Mouse (Mus musculus) embryonic facial prominence, embryonic 10.5 days (tissue): ENCODE data around the gene Zzz3. TPM values are rescaled to one million over a fixed set of nuclear protein-coding genes. Genes with fewer than 3 reads are reported as not detected.

Experiments used
- DNase-seq: peaks from one replicate; pipeline ENCODE4 v3.0.0-alpha.2; 2017; ENCODE audit warnings: low spot score
- H3K27ac ChIP-seq: fragments of 300-500 bp; sonication (generic); replicated peaks from 2 replicates; pipeline ENCODE4 v1.5.1; 2016; ENCODE audit warnings: mild to moderate bottlenecking
- H3K27me3 ChIP-seq: fragments of 300-500 bp; sonication (generic); replicated peaks from 2 replicates; pipeline ENCODE4 v1.6.1; 2016; ENCODE audit warnings: low read depth, mild to moderate bottlenecking; ENCODE audit not compliant: poor library complexity, severe bottlenecking
- H3K36me3 ChIP-seq: fragments of 300-500 bp; sonication (generic); replicated peaks from 2 replicates; pipeline ENCODE4 v1.6.1; 2016; ENCODE audit warnings: mild to moderate bottlenecking, moderate library complexity
- H3K4me1 ChIP-seq: fragments of 300-500 bp; sonication (generic); 2 replicates; pipeline ENCODE4 v1.6.1; 2016
- H3K4me3 ChIP-seq: fragments of 300-500 bp; sonication (generic); 2 replicates; pipeline ENCODE4 v1.5.1; 2016; ENCODE audit warnings: mild to moderate bottlenecking, moderate library complexity
- H3K9me3 ChIP-seq: fragments of 300-500 bp; sonication (generic); 2 replicates; pipeline ENCODE4 v1.6.1; 2016; ENCODE audit warnings: mild to moderate bottlenecking
- WGBS: fragments of 180-500 bp; shearing (Covaris S2); methylation state at CpG from one replicate; pipeline ENCODE4 v1.1.7; 2016; 5-methylcytosine and 5-hydroxymethylcytosine counted together
- polyA plus RNA-seq: library from polyadenylated mRNA; unstranded; fragments of >200 nt; fragmentation: Nextera tagmentation; extraction: Ambion mirVana; gene quantifications from 2 replicates; pipeline ENCODE4 v1.2.1, GENCODE M21; 2016

Zzz3 gene
- polyA plus RNA-seq, 1 experiment from 2014 or later: 57.2 TPM

DNA sequence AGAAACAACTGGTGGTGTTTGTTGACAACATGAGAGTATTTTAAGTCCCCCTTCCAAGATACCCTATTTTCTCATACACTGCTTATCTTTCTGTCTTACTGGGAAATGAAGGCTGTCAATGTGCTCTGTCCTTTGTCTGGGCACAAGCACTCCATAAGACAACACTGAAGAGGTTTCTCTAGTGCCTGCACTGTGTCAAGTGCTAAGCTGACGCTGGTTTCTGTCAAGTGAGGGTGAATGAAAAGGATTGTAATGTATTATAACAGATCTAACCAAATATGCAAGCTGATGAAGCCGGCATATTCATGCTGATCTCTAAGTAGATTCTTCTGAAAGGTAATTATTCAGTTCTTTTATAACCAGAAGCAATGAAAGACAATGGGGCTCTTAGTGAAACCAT, 98.5 kb downstream of the Zzz3 start:
- H3K4me3 ChIP-seq: no peak overlapping the region
- H3K27ac ChIP-seq: no peak overlapping the region
- DNase-seq: no peak
- H3K9me3 ChIP-seq: no peaks in the 10 kb centered on the region
- no peaks in the 10 kb centered on the region for H3K36me3 ChIP-seq
- H3K4me1 ChIP-seq: peaks cover 28% of the 10 kb centered on the region
- WGBS: 79% methylated on average over 2 of the region's 2 CpGs
- 0 out of 2 replicates have a peak, but pooled peaks cover 3% of the 10 kb centered on the region for H3K27me3 ChIP-seq

DNA sequence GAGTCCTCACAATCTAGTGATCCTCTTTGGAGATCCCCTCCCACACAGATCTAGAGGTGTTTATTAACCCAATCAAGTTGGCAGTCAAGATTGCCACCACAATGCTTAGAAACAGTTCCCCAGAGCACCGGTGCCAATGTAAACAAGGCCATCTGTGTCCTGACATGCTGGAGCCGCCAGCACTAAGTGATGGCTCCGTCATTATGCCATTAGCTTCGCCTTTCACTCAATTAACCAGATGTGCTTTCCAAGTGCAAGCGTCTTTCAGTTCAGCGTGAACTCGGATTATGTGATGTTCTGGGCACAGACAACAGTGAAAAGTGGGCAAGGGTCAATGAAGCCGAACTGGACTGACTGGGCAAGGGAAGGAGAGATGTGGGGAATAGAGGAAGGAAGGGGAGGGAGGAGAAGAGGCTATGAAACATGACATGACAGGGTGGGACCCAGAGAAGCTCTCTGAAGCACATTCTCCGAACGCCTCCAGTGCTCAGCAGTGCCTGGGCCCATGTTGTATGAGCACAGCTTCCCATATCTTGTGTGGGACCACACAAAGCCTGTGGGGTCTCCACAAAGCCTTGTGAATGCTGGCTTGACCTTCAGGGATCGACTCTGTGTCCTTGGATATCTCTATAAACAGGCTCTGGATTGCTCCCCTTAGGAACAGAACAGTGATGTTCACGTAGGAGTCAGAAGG, 99.5 kb downstream of the Zzz3 start:
- WGBS: 67% methylated on average over 12 of the region's 12 CpGs
- Histone ChIP-seq H3K27ac (peak overlapping the region; percentile 30; the same call in 1 of the 2 replicates), H3K27me3 (0 out of 2 replicates have a peak, but pooled peaks cover 3% of the 10 kb centered on the region)

DNA sequence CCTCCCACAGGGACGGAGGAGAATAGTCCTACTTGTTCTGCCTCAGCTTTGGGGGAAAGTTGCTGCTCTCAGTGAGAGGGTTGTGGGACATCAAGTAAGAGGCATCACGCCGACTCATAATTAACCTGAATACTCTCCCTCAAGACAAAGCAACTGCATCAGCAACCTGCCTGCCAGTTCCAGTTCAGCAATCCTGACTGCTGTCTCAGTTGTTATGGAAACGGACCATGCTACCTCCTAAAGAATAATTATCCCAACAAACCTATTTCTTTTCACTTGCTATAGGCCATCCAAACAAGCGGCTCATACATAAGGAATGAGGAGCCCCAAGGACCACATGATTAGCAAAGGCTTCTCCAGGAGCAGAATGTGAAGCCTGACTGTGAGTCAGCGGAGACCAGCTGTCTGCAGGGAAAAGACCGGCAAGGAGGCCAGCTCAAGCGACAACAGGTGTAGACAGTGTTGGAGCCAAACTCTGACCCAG, 100.2 kb downstream of the Zzz3 start:
- no peaks in the 10 kb centered on the region for H3K36me3 ChIP-seq
- no peak overlapping the region for H3K4me3 ChIP-seq
- H3K27me3 ChIP-seq: 0 out of 2 replicates have a peak, but pooled peaks cover 3% of the 10 kb centered on the region
- H3K27ac ChIP-seq: peak overlapping the region; percentile 30; the same call in 1 of the 2 replicates
- H3K4me1 ChIP-seq: peaks cover 30% of the 10 kb centered on the region
- 77% methylated on average over 8 of the region's 8 CpGs for WGBS
- no peak for DNase-seq
- no peaks in the 10 kb centered on the region for H3K9me3 ChIP-seq

More for the DNA sequence above, 99.5 kb downstream of the Zzz3 start:
- Histone ChIP-seq H3K4me1 (peaks cover 28% of the 10 kb centered on the region), H3K4me3 (no peak overlapping the region), H3K9me3 (no peaks in the 10 kb centered on the region), H3K36me3 (no peaks in the 10 kb centered on the region)
- no peak for DNase-seq

DNA sequence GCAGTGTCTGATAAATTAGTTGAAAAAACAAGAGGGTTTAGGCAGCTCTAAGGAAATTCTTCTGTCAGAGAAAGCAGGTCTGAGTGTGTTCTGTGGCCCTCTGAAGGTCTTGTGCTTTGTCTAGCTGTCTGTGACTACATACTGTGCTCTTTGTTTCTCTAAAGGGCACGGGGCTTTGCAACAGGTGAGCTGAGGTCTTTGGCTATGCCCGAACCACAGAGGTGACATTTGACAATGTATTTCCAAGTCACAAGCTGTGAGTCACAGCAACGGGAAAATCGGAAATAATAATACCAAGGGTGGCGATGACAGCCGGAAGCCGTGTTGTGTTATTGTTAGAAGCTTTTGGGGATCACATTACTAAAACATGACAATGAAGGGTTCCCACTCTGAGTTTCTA, 101.8 kb downstream of the Zzz3 start:
- 59% methylated on average over 7 of the region's 7 CpGs for WGBS
- Histone ChIP-seq H3K36me3 (no peaks in the 10 kb centered on the region), H3K9me3 (no peaks in the 10 kb centered on the region), H3K27me3 (0 out of 2 replicates have a peak, but pooled peaks cover 3% of the 10 kb centered on the region), H3K4me3 (no peak overlapping the region), H3K4me1 (peaks cover 36% of the 10 kb centered on the region), H3K27ac (no peak overlapping the region)
- no peak for DNase-seq

DNA sequence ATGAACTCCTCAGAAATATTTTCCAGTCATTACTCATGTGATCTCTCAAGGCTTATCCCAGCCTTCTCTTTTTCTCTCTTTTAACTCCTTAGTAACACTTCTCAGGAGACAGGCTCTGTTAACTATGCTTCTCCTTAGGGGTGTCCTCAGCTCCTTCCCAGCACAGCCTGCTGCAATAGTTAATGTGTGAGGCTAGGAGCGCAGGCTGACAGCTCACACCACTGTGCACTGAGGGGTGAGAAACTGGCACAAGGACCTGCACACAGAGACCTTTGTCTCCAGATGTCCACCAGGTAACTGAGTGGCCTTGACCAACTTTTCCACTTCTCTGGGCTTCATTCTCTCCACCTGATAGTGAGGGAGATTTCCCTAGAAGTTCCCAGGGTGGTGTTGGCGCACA, 102.6 kb downstream of the Zzz3 start:
- DNase-seq: no peak
- Histone ChIP-seq H3K27me3 (no peaks in the 10 kb centered on the region), H3K27ac (no peak overlapping the region), H3K4me1 (peaks cover 36% of the 10 kb centered on the region), H3K36me3 (no peaks in the 10 kb centered on the region), H3K9me3 (no peaks in the 10 kb centered on the region), H3K4me3 (no peak overlapping the region)
- WGBS: 86% methylated on average over 2 of the region's 2 CpGs

DNA sequence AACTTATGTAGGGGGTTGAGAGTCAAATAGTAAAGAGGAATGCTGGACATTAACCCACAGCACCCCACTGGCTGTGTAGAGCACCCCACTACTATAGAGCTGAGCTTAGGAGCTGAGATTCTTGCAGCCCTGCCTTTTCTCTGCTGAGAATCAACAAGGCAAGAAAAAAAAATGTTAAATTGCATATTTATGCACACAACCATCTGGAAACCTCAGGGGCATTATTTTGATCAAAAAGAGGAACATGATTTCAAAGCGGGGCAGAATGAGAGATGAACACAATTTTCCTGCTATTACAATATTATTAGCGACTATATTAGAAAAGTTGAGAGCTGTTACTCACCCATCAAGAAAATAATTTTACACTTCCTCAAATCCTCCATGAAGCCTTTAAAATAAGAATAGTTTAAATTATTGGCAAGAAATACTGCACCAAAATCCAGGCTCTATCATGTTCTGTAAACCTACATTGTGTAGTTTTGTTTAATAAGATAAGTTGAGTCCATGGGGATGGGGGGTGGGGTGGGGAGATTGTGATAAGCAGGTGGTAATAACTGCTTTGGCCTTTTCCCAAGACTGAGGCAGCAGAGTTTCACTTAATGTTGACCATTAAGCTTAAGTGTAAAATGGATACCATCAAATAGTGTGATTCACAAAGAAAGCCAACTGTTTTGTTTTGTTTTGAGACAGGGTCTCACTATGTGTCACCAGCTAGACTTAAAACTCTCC, 103.9 kb downstream of the Zzz3 start:
- Histone ChIP-seq H3K36me3 (no peaks in the 10 kb centered on the region), H3K27ac (no peak overlapping the region), H3K4me1 (peaks cover 36% of the 10 kb centered on the region), H3K9me3 (no peaks in the 10 kb centered on the region), H3K27me3 (no peaks in the 10 kb centered on the region), H3K4me3 (no peak overlapping the region)
- 86% methylated on average over 2 of the region's 2 CpGs for WGBS
- no peak for DNase-seq

DNA sequence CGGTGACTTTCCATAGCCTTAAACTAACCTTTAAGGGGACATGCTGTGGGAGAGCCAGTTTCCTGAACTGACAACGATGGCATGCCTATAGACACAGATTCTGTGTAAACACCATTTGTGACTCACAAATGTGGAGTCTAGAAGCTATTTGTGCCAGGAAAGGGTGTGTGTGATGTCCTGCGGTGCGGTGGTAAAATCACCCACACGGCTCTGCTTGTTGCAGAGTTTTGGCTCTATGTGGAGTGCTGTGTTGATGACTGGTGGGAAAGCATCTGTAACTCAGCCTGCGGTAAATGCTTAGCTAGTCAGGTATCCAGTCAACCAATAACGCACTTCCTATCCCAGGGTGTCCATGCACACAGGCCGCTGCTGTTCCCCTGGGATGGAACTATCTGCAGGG, 112.6 kb downstream of the Zzz3 start:
- WGBS: 84% methylated on average over 8 of the region's 8 CpGs
- H3K27me3 ChIP-seq: no peaks in the 10 kb centered on the region
- no peak for DNase-seq
- H3K9me3 ChIP-seq: no peaks in the 10 kb centered on the region; the same call in 1 of the 2 replicates
- H3K4me1 ChIP-seq: 0 out of 2 replicates have a peak, but pooled peaks cover 3% of the 10 kb centered on the region
- H3K36me3 ChIP-seq: no peaks in the 10 kb centered on the region
- no peak overlapping the region for H3K4me3 ChIP-seq
- no peak overlapping the region for H3K27ac ChIP-seq

DNA sequence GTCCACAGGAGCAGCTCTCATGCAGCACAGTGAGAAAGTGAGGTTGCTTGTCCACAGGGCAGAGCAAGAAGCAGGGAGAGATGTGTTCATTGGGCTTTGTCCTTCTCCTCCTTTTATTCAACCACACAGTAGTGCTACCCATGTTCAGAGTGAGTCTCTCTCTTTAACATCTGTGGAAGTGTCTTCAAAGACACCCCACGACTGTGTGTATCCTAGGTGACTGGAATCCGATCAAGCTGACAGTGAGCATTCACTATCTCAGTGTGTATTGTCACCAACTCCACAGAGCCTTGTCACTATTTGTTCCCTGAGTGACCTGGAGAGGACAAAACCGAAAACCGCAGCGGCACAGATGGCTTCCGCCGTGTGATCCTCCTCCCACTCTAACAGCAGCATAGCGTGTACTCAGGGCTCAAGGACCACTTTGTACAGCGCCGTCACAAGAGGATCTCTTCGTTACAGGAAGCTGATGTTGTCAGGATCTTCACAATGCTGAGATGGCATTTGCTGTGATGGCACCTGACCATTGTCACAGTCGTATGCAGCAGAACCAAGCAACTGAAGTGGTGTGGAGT, 113.2 kb downstream of the Zzz3 start:
- Histone ChIP-seq H3K4me1 (0 out of 2 replicates have a peak, but pooled peaks cover 3% of the 10 kb centered on the region), H3K27ac (no peak overlapping the region), H3K36me3 (no peaks in the 10 kb centered on the region), H3K27me3 (no peaks in the 10 kb centered on the region), H3K4me3 (no peak overlapping the region), H3K9me3 (no peaks in the 10 kb centered on the region; the same call in 1 of the 2 replicates)
- DNase-seq: no peak
- 84% methylated on average over 12 of the region's 12 CpGs for WGBS

DNA sequence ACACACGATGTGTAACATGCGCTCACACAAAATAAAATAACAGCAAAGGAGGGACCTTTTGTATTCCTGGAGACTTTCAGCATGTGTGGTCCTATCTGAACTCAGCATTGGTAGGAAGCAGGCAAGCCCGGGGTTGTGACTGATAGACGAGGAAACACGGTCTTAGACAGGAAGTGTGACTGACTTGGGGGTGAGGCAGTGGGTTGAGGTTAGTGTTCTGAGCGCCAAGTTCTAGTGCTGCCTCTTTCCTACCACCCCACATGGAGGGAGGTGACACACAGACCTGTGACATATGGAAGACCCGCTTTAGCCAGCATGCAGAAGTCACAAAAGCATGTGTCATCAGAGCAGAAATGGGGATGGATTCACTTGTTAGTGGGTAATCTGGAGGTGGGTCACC, 114.0 kb downstream of the Zzz3 start:
- Histone ChIP-seq H3K4me3 (no peak overlapping the region), H3K4me1 (peaks cover 9% of the 10 kb centered on the region), H3K36me3 (no peaks in the 10 kb centered on the region), H3K27me3 (no peaks in the 10 kb centered on the region), H3K9me3 (no peaks in the 10 kb centered on the region; the same call in 1 of the 2 replicates), H3K27ac (no peak overlapping the region)
- no peak for DNase-seq
- WGBS: 88% methylated on average over 7 of the region's 7 CpGs

Other genes with a start within 250 kb of the Zzz3 start
- 3.6 TPM in 2 replicates for gene Gipc2, start 229.2 kb upstream of the Zzz3 start, polyA plus RNA-seq
- 18.5 and 20.1 TPM in 2 replicates for gene Dnajb4, start 185.2 kb upstream of the Zzz3 start, polyA plus RNA-seq
- gene Fubp1, start 185.1 kb upstream of the Zzz3 start, polyA plus RNA-seq: 438 and 447 TPM in 2 replicates
- 3.9 and 5.7 TPM in 2 replicates for gene Nexn, start 129.1 kb upstream of the Zzz3 start, polyA plus RNA-seq
- gene Miga1, start 55.1 kb upstream of the Zzz3 start, polyA plus RNA-seq: 18.7 and 19.1 TPM in 2 replicates
- 52.9 and 53.9 TPM in 2 replicates for gene Usp33, start 49.0 kb upstream of the Zzz3 start, polyA plus RNA-seq